Mouse (Mus musculus) T-helper 1 cell (primary cell): Measurements from ENCODE around the gene Olfr1511.
"Not testable (repeated sequence)": the region's sequence is repeated elsewhere in the genome, so short reads cannot be mapped to it uniquely, and the experiment has no call there.

Experiments
- in situ Hi-C: fragments of 300-600 bp; cut with MboI, MseI; formaldehyde crosslinking; loops from one replicate; pipeline ENCODE4 v1.15.1; 2025; ENCODE audit warnings: high pct_unique_total_duplicates

Olfr1511 gene

GRCm38 (mm10) chr14:52397279-52397678 is at the start of gene Olfr1511:
Gene Olfr1511 (minus strand): TSS chr14:52397379.
- in situ Hi-C loops: no loop called here

DNA sequence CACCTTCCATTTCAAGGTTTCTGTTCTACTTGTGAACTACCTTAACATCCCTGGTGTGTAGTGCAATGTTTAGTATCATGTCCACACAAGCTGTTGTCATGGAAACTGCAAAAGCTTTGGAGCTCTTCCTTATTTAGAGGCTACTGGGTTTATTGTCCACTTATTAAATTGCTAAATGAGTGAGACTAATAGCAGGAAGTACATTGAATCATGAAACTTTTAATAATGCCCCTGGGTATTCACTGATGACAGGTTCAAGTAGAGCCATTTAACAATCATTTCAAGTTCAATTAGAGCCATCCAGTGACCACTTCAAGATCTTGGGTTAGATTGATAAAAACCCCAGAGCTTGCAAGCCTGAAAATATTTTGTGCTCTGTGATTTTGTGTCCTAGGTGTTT is 45.5 kb upstream of the Olfr1511 start, which contains the start of gene Olfr1509:
Gene Olfr1509 (plus strand): TSS at position 301 of the 400 bp plus-strand sequence.
- in situ Hi-C loops: no loop called here

DNA sequence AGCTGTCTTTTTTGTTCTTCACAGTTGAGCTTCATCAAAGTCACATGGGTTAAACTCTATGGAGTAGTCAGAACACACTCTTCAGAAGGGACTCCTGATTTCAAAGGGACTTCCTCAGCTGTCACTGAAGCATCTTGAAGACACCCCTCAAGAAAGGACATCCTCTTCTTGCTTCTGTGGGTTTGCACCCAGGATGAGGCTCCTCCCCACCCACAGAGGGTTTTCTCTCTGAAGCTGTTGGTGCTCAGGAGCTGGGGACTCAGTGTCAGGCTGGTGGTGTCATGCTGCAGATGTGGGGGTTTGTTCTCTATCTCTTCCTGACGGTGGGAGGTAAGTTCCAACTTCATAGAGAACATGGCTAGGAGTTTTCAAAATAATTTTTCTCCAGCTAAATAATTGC is 30.5 kb upstream of the Olfr1511 start:
- in situ Hi-C loops: no loop called here

- in situ Hi-C loops: no loop called here
Measured at GRCm38 (mm10) chr14:52414273-52414672, 17.1 kb upstream of the Olfr1511 start, which contains the start of gene Olfr1510. Gene Olfr1510 (minus strand): TSS chr14:52414373.

DNA sequence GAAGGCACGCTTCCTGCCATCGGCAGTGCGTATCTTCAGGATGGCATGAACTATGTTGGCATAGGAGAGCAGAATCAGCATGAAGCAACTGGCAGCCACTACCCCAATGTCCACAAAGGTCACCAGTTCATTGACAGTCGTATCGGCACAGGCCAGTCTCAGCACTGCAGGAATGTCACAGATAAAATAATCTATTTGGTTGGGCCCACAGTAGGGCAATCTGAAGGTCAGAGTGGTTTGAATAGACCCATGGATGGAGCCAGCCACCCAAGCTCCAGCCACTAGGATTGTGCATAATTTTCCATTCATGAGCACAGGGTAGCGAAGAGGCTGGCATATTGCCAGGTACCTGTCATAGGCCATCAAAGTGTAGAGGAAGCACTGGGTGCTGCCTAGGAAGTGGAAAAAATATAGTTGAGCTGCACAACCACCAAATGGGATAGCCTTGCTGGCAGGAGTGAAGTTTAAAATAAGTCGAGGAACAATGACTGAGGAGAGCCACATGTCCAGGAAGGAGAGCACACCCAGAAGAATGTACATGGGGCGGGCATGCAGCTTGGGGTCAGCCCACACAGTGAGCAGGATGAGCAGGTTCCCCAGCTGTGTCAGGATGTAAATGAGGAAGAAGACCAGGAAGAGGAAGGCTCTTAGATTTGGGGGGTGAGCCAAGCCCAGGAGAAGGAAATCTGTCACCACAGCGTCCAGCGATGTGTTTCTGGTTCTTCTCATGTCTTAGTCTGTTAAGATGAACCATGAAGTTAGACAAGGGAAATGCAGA is 13.2 kb upstream of the Olfr1511 start:
- in situ Hi-C loops: not testable (repeated sequence)

GRCm38 (mm10) chr14:52390084-52390848 is 6.9 kb downstream of the Olfr1511 start:
- in situ Hi-C loops: not testable (repeated sequence)

DNA sequence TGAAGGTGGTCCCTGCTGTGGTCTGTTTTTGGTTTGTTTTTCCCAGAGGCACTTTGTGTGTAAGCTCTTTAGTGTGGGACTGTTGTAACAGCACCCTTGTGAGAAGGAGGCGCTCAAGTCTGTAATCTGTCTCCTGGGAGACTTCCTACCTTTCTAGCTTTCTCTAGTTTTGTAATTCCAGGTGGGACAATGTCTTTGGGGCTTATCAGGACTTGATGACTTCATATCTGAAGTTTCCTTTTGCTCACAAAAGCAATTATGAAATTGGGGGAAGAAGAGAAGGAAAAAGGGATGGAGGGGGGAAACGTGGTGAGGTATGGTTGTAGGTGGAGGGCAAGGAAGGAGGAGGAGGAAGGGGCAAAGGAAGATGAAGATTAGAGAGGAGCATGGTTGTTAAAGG is 18.1 kb downstream of the Olfr1511 start, which contains the start of gene Olfr1512:
Gene Olfr1512 (minus strand): TSS at position 101 of the 400 bp plus-strand sequence.
- in situ Hi-C loops: no loop called here

DNA sequence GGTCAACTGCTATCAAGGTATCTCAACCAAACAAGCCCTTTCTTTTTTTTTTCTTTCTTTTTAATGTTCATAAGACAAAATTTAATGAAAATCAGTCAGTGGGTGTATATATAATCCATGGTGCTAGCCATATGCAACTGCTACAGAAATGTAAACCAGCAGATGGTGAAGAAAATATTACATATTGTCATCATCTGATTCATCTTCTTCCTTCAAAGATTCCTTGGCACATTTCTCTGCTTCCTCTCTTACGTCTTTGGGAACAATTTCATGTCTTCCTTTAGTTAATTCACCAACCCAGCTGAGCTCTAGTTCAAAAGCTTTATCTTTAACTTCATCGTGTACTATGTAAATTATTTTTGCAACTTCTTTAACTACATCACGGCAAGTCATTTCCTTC is 28.4 kb downstream of the Olfr1511 start:
- in situ Hi-C loops: no loop called here

DNA sequence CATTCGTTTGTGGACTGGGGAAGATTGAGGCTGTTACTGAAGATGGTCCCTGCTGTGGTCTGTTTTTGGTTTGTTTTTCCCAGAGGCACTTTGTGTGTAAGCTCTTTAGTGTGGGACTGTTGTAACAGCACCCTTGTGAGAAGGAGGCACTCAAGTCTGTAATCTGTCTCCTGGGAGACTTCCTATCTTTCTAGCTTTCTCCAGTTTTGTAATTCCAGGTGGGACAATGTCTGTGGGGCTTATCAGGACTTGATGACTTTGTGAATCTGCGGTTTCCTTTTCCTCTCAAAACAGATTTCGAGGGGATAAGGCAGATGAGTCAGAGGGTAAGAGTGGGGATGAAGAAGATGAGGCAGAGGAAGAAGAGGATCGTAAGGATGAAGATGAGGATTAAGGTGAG is 40.9 kb downstream of the Olfr1511 start, which contains the start of gene Olfr1513:
Gene Olfr1513 (minus strand): TSS at position 101 of the 400 bp plus-strand sequence.
- in situ Hi-C loops: no loop called here
